Mouse (Mus musculus) embryonic facial prominence, embryonic 10.5 days (tissue): Measurements from ENCODE around the gene Olfr556. TPM values are rescaled to one million over a fixed set of nuclear protein-coding genes. Genes with fewer than 3 reads are reported as not detected.

ENCODE experiments used
- DNase-seq: peaks from one replicate; pipeline ENCODE4 v3.0.0-alpha.2; 2017; ENCODE audit warnings: low spot score
- H3K27ac ChIP-seq: fragments of 300-500 bp; sonication (generic); replicated peaks from 2 replicates; pipeline ENCODE4 v1.5.1; 2016; ENCODE audit warnings: mild to moderate bottlenecking
- H3K27me3 ChIP-seq: fragments of 300-500 bp; sonication (generic); replicated peaks from 2 replicates; pipeline ENCODE4 v1.6.1; 2016; ENCODE audit warnings: low read depth, mild to moderate bottlenecking; ENCODE audit not compliant: poor library complexity, severe bottlenecking
- H3K36me3 ChIP-seq: fragments of 300-500 bp; sonication (generic); replicated peaks from 2 replicates; pipeline ENCODE4 v1.6.1; 2016; ENCODE audit warnings: mild to moderate bottlenecking, moderate library complexity
- H3K4me1 ChIP-seq: fragments of 300-500 bp; sonication (generic); 2 replicates; pipeline ENCODE4 v1.6.1; 2016
- H3K4me3 ChIP-seq: fragments of 300-500 bp; sonication (generic); 2 replicates; pipeline ENCODE4 v1.5.1; 2016; ENCODE audit warnings: mild to moderate bottlenecking, moderate library complexity
- H3K9me3 ChIP-seq: fragments of 300-500 bp; sonication (generic); 2 replicates; pipeline ENCODE4 v1.6.1; 2016; ENCODE audit warnings: mild to moderate bottlenecking
- WGBS: fragments of 180-500 bp; shearing (Covaris S2); methylation state at CpG from one replicate; pipeline ENCODE4 v1.1.7; 2016; 5-methylcytosine and 5-hydroxymethylcytosine counted together
- polyA plus RNA-seq: library from polyadenylated mRNA; unstranded; fragments of >200 nt; fragmentation: Nextera tagmentation; extraction: Ambion mirVana; gene quantifications from 2 replicates; pipeline ENCODE4 v1.2.1, GENCODE M21; 2016

The Olfr556 gene
- polyA plus RNA-seq, 1 experiment from 2014 or later: not detected

GRCm38 (mm10) chr7:102698461-102698860, 33.8 kb downstream of the Olfr556 start:
- Histone ChIP-seq H3K36me3 (no peaks in the 10 kb centered on the region), H3K9me3 (no peaks in the 10 kb centered on the region), H3K4me1 (no peaks in the 10 kb centered on the region), H3K4me3 (no peak overlapping the region), H3K27me3 (no peaks in the 10 kb centered on the region), H3K27ac (no peak overlapping the region)
- DNase-seq: no peak
- 89% methylated on average over 7 of the region's 7 CpGs for WGBS

GRCm38 (mm10) chr7:102701915-102702314, 37.2 kb downstream of the Olfr556 start, which contains the start of gene Olfr558:
TSS of gene Olfr558 (plus strand) at chr7:102702215.
- Histone ChIP-seq H3K36me3 (no peaks in the 10 kb centered on the region), H3K27me3 (no peaks in the 10 kb centered on the region), H3K9me3 (no peaks in the 10 kb centered on the region), H3K4me1 (no peaks in the 10 kb centered on the region), H3K27ac (no peak within 1 kb of the TSS), H3K4me3 (no peak within 1 kb of the TSS)
- no peak for DNase-seq

DNA sequence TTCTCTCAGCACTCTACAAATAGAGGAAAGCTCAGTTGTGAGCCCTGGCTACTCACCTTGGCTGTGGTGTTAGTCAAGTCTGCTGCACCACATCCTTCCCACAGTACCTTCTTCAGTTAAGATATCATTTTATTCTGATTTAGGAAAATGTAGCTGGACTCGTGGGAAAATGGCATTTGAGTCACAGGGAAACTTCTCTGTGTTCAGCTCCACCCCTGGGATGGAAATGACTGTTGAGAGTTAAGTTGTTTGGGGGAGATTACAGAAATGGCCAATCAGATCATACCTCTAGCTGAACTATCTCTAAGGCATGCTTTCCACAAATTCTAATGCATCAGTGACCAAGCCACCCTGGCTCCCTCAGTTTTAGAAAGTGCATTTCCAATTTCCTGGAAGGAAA, 54.3 kb downstream of the Olfr556 start, which contains the start of gene Olfr33:
TSS of gene Olfr33 (minus strand) at position 101 of the 400 bp plus-strand sequence.
- WGBS: 64% methylated on average over 1 of the region's 1 CpGs
- no peak for DNase-seq
- Histone ChIP-seq H3K27me3 (no peaks in the 10 kb centered on the region), H3K9me3 (no peaks in the 10 kb centered on the region), H3K36me3 (no peaks in the 10 kb centered on the region), H3K4me3 (no peak within 1 kb of the TSS), H3K4me1 (no peaks in the 10 kb centered on the region), H3K27ac (no peak within 1 kb of the TSS)

Other genes starting within 250 kb of the Olfr556 start
- gene Rrm1, start 223.2 kb upstream of the Olfr556 start, polyA plus RNA-seq: 267 and 280 TPM in 2 replicates
- gene Olfr543, start 183.2 kb upstream of the Olfr556 start, polyA plus RNA-seq: 0.55 and 0.58 TPM in 2 replicates
- 0.10 and 0.13 TPM in 2 replicates for gene Olfr544, start 176.6 kb upstream of the Olfr556 start, polyA plus RNA-seq
- 0.05 and 0.24 TPM in 2 replicates for gene Olfr545, start 165.3 kb upstream of the Olfr556 start, polyA plus RNA-seq
- gene Olfr547, start 130.2 kb upstream of the Olfr556 start, polyA plus RNA-seq: not detected in 2 replicates
- not detected in 2 replicates for gene Olfr548-ps1, start 124.0 kb upstream of the Olfr556 start, polyA plus RNA-seq
- gene Olfr549, start 115.0 kb upstream of the Olfr556 start, polyA plus RNA-seq: not detected in 2 replicates
- 0.24 and 0.54 TPM in 2 replicates for gene Trim21, start 99.4 kb upstream of the Olfr556 start, polyA plus RNA-seq
- gene Olfr550, start 93.5 kb upstream of the Olfr556 start, polyA plus RNA-seq: not detected in 2 replicates
- gene Olfr551, start 73.0 kb upstream of the Olfr556 start, polyA plus RNA-seq: not detected in 2 replicates
- gene Olfr552, start 67.1 kb upstream of the Olfr556 start, polyA plus RNA-seq: not detected in 2 replicates
- gene Olfr553, start 46.7 kb upstream of the Olfr556 start, polyA plus RNA-seq: not detected in 2 replicates
- not detected in 2 replicates for gene Olfr554, start 26.5 kb upstream of the Olfr556 start, polyA plus RNA-seq
- not detected in 2 replicates for gene Olfr555, start 6.1 kb upstream of the Olfr556 start, polyA plus RNA-seq
- 10.9 and 13.2 TPM in 2 replicates for gene Trim68, start 22.4 kb downstream of the Olfr556 start, polyA plus RNA-seq
- gene Olfr557, start 31.0 kb downstream of the Olfr556 start, polyA plus RNA-seq: not detected in 2 replicates
- 0.09 TPM in 1 of 2 replicates, not detected in the other for gene Olfr558, start 37.3 kb downstream of the Olfr556 start, polyA plus RNA-seq
- gene Olfr33, start 54.2 kb downstream of the Olfr556 start, polyA plus RNA-seq: not detected in 2 replicates
- not detected in 2 replicates for gene Olfr559, start 62.6 kb downstream of the Olfr556 start, polyA plus RNA-seq
- not detected in 2 replicates for gene Olfr560, start 94.5 kb downstream of the Olfr556 start, polyA plus RNA-seq
- not detected in 2 replicates for gene Olfr78, start 94.6 kb downstream of the Olfr556 start, polyA plus RNA-seq
- not detected in 2 replicates for gene Olfr561, start 106.3 kb downstream of the Olfr556 start, polyA plus RNA-seq
- not detected in 2 replicates for gene Olfr564, start 138.6 kb downstream of the Olfr556 start, polyA plus RNA-seq
- not detected in 2 replicates for gene Olfr566, start 193.9 kb downstream of the Olfr556 start, polyA plus RNA-seq
- not detected in 2 replicates for gene Olfr568, start 212.2 kb downstream of the Olfr556 start, polyA plus RNA-seq
- gene Olfr569, start 226.0 kb downstream of the Olfr556 start, polyA plus RNA-seq: not detected in 2 replicates
- not detected in 2 replicates for gene Olfr570, start 229.7 kb downstream of the Olfr556 start, polyA plus RNA-seq